Mouse (Mus musculus): ENCODE data around the gene Ostc. TPM values are rescaled to one million over a fixed set of nuclear protein-coding genes. Genes with fewer than 3 reads are reported as not detected.

Gene Ostc
- total RNA-seq, 1 experiment from 2014 or later: 140 TPM

DNA sequence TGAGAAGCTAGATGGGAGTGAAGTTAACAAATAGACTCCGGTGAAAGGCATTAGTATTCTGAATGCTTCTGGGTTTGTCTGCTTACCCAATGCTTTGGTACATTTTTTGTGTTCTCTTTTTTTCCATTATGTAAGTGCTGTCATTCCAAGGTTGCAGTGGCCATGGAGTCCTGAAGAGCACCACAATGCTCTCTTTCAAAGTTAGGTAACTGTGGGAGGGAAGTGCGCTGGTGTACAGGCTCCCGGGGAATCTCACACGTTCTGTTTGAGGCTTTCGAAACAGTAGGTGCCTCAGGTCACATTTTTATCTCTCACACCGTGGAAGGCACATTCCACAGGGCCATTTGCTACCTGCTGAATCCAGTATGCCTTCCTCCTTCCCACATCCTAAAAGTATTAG is 59.7 kb downstream of the Ostc start:
- no peak for ATAC-seq (replicated peaks; ENCODE audit: low read depth, poor library complexity, severe bottlenecking)

DNA sequence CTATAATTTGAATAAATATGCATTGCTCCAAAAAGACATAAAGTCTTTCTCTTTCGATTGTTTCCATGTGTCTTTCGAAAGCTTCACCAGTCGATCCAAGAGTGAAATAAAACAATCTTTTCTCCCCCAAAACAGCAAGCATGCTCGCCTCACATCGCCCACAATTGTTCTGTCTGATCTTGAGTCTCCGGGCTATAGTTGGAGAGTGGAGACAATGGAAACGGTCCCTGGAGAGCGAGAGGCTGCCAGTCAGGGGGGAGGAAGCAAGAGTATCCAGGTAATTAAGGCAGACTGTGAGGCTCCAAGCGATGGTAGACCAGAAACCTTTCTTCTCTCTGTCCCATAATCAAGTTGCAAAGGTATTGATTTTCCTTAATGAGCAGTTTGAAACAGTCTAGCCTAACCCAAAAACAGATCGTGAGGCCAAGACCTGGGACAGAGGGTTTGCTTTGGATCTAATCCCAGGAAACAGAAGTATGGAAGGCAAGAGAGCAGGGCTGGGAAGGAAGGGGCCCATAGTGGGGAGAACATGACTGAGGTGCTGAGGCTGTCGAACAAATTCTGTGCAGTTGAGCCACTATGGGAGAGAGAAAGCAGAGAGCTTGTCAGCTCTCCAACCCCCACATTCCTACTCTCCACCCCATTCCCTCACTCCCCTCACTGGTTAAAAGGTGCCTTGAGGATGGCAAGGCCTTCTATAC is 63.0 kb downstream of the Ostc start:
- ATAC-seq (replicated peaks; ENCODE audit: low read depth, poor library complexity, severe bottlenecking): no peak

Other genes starting within 250 kb of the Ostc start
- not detected in 2 replicates for gene Etnppl, start 92.0 kb downstream of the Ostc start, total RNA-seq (2017)
- gene Rpl34, start 21.0 kb upstream of the Ostc start, total RNA-seq (2017): 2,934 and 3,618 TPM in 2 replicates